Mouse (Mus musculus): ENCODE measurements around the gene BC049762.
A peak's percentile ranks its signal among the peaks of the same experiment; 100 is the strongest.

Gene BC049762

DNA sequence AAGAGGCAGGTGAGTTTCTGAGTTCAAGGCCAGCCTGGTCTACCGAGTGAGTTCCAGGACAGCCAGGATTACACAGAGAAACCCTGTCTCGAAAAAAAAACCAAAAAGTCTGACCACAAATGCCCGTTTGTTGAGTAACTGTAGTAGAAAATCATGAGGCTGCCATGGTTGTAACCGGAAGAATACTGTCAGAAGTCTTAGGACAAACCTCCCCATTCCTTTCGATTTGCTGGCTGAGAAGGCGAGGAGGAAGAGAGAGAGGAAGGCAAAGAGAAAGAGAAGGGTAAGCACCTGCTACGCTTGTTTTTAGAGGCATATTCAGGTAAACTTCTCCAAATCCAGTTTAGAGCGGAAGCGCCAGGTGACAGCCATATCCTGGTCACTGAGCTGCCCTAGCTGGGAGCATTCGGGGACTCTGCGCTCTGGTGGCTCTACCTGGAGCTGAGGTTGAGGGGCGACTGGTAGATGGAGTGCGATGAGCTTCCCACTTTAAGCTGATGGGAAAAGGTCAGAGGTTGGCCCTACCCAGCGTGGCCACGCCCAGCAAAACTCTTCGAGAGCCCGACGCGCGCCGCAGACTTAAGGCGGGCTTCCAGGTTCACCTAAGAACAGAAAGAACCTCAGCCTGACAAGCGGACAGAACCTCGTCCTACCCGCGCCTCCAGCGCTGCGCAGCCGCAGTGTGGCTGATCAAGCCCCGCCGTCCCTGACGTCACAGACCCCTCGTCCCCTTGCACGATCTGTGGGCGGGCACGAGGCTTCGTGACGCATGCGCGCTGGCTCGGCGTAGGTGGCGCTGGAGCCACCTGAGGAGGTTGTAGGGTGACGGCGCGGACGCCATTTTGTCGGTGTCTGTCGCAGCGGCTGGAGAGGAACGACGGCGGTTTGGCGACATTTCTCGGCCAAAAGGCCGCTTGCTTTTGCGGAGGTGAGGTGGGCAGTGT is at the start of gene BC049762:
Gene BC049762 (minus strand): TSS at position 705 of the 944 bp plus-strand sequence.
- peak; percentile 95 for DNase-seq (ENCODE audit: low read depth, low spot score)

- DNase-seq (ENCODE audit: low read depth, low spot score) = no peak
These were observed 49.0 kb upstream of the BC049762 start for GRCm38 (mm10) chr11:51311846-51312245.

DNA sequence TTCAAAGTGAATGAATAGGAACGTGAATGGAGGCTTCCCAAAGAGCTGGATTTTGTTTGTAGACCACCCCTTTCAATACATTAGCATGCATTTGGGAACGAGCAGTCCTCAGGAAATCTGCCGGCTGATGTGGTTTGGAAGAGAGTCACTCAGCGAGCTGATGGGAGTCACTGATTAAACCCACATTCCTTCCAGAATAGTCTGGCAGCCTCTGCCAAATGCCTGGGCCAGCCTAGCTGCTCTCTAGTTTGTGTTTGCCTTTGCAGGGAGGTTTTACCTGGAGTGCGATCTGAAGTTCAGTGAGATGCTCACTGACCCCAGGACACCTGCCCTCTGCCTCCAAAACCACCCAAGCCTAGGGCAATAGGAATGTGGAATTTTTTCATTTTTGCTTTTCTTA is 45.5 kb upstream of the BC049762 start:
- DNase-seq (ENCODE audit: low read depth, low spot score) = no peak

DNA sequence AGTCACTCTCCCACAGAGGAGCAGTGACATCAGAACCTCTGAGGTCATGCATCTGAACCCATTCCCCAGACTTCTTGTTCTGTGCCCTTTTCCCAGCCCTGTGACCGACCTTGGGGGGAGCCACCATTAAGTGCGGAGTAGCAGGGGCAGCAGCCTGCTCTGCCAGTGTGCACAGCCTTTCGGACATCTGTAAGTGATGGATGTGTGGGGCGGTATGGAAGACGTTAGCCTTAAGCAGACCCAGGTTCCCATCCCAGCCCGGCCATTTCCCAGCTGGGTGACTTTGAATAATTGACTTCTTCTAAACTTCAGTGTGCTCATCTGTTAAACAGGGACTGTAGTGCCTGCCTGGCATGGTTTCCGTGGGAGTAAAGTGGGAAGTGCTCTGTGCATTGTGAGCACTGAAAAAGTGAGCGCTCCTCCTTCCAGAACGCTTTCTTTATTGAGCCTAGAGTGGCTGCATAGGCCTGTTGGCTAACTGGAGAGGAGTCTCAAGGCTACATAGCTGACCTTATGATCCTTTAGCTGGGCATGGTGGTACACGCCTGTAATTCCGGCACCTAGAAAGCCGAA is 41.2 kb upstream of the BC049762 start:
- DNase-seq (ENCODE audit: low read depth, low spot score) = peak; percentile 18

GRCm38 (mm10) chr11:51302396-51302795 is 39.5 kb upstream of the BC049762 start:
- DNase-seq (ENCODE audit: low read depth, low spot score) = no peak

DNA sequence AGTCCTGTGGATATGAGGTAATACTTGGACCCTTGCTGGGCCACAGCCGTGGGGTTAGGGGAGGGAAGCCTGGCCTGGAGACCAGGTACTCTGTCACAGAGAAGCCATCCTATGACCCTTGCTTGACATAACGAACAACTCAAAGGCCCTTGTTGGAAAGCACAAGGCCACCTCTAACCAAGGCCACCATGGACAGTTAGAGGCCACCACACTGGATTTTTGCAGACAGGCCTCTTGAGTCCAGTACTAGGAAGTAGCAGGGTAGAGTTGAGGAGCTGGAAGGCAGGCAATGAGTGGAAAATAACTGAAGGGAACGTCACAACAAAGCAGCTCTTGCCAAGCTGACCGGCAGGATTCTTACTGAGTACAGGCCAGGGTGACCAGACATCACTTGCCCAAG is 35.8 kb upstream of the BC049762 start:
- DNase-seq (ENCODE audit: low read depth, low spot score) = no peak

GRCm38 (mm10) chr11:51295742-51296141 is 32.9 kb upstream of the BC049762 start:
- no peak for DNase-seq (ENCODE audit: low read depth, low spot score)

GRCm38 (mm10) chr11:51293956-51294530 is 31.2 kb upstream of the BC049762 start:
- peak; percentile 17 for DNase-seq (ENCODE audit: low read depth, low spot score)

DNA sequence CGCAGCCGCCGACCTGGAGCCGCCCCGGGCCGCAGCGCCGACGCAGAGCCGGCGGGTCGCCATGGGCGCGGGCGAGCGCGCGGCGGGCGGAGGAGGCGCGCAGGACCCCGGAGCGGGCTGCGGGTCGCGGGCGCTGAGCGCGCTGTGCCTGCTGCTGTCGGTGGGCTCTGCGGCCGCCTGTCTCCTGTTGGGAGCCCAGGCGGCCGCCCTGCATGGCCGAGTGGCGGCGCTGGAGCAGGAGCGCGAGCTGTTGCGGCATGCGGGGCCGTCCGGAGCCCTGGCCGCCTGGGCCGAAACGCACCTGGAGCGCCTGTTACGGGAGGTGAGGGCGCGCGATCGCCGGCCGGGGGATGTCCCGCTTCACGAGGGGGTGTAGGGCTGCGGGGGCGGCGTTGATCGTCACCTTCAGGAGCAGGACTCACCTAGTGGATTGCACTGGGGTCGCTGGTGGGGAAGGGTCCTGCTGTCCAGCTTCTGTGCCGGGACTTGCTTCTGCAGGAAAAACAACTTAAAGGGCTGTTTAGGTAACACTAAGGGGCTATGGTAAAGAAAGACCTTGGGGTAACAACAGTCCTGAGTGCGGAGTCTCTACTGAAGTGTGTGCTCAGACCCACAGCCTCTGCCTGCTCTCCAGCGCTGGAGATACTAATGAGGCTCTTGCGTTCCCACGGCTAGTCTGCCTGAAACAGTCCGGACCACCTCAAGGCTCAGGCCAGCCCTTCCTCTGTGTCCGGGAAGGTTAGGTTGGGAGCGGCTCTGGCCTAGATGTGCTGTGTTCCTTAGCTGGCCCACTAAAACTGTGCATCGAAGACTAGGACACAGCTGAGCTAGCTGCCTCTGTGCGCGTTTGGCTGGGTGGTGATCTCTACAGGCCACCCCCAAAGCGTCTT is 27.5 kb upstream of the BC049762 start:
- no peak for DNase-seq (ENCODE audit: low read depth, low spot score)

DNA sequence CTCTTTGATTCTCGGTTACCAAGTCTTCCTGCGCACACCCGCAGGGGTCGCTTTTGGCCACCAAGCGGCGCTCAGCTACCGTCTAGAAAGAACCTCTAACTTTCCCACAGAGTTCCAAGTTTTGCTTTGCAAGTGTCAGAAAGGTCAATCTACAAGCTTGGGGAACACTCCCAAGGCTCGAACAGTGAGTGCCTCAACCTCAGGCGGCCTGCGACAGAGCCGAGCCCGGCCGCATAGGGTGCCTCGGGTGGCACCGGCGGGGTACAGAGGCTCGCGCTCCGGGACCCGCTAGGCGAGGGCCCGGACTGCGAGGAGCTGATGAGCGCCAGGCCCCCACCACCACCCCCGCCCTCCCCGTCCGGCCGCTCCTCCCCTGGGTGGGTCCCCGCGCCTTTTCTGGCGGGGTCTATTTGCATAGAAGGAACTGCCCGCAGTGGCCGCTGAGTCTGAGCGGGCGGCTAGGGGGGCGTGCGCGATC is 26.8 kb upstream of the BC049762 start, which contains the start of gene Col23a1:
Gene Col23a1 (plus strand): TSS at position 357 of the 478 bp plus-strand sequence.
- DNase-seq (ENCODE audit: low read depth, low spot score) = no peak

DNA sequence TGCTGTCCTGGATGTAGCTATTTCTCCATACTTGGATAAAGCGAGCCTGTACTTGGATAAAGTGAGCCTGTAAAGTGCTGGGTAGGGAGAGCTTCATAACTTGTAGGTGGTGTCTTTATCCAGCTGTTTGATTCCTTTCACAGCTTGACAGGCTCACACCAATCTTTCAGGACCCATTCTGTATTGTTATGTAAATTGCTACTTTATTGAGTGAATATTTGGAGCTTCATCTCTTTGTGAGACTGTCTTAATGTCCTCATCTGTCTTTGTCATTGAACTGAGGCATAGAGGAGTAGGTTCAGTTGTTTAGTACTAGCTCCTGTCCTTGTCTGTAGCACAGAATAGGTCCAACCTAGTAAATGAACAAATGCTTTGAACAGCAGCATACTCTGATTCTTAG is 11.6 kb upstream of the BC049762 start:
- DNase-seq (ENCODE audit: low read depth, low spot score) = no peak

- no peak for DNase-seq (ENCODE audit: low read depth, low spot score)
These were observed 2.5 kb upstream of the BC049762 start for GRCm38 (mm10) chr11:51265326-51265725.

GRCm38 (mm10) chr11:51264352-51264751 is 1.5 kb upstream of the BC049762 start:
- no peak for DNase-seq (ENCODE audit: low read depth, low spot score)

- DNase-seq (ENCODE audit: low read depth, low spot score) = peak; percentile 18
These were observed 513 bp upstream of the BC049762 start for GRCm38 (mm10) chr11:51263286-51263831.

DNA sequence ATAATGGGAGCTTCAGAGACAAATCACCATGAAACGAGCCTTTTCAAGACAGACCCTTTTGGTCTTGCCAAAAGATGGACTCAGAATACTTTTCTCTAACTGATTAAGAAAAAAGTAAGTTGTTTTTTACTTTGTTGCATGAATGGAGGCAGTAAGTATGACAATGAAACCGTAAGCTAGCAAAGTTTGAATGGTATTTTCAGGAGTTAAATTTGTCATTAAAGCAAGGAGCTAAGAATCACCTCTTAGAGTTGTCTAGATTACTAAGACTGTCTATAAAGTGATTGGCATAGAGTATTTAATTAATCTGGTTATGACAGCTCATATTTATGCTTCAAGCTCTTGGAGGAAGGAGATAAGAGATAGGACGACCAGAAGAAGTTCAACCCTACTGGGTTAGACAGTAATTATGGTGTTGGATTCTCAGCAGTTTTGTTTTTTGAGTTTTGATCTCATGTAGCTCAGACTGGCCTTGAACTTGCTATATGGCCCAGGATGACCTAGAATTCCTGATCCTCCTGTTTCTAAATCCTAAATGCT is 1.1 kb downstream of the BC049762 start, which contains the start of gene Clk4:
Gene Clk4 (plus strand): TSS at position 51 of the 540 bp plus-strand sequence.
- DNase-seq (ENCODE audit: low read depth, low spot score) = no peak

DNA sequence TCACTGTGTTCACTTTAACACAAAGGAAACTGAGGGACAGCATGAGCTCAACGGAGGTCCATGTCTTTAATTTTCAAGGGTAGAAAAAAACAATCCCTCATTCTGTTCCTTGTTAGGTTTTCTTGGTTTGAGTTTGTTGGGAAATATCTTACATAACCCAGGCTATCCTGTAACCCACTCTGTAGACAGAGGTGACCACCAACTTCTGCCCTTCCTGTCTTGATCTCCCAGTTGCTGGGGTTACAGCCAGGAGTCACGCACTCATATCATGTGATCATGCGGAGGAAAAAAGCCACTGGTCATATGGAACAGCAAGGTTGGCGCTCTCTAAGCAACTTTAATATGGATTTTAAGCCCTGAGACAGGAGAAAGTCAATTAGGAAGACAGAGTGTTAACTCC is 5.8 kb downstream of the BC049762 start:
- no peak for DNase-seq (ENCODE audit: low read depth, low spot score)

DNA sequence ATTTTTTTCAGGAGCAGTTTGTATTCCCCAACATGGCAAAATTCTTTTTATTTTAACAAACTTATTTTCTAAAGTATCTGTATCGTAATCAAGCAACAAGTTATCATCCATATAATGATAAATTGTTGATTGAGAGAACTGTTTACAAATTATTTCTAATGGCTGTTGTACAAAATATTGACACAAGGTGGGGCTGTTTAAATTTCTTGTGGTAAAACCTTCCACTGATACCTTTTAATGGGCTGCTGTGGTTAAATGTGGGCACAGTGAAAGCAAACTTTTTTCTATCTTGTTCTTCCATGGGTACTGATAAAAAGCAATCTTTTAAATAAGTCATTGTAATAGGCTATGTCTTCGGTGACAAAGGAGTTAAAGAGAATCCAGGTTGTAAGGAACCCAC is 19.9 kb downstream of the BC049762 start:
- DNase-seq (ENCODE audit: low read depth, low spot score) = no peak

GRCm38 (mm10) chr11:51234626-51235025 is 28.2 kb downstream of the BC049762 start:
- DNase-seq (ENCODE audit: low read depth, low spot score) = no peak

DNA sequence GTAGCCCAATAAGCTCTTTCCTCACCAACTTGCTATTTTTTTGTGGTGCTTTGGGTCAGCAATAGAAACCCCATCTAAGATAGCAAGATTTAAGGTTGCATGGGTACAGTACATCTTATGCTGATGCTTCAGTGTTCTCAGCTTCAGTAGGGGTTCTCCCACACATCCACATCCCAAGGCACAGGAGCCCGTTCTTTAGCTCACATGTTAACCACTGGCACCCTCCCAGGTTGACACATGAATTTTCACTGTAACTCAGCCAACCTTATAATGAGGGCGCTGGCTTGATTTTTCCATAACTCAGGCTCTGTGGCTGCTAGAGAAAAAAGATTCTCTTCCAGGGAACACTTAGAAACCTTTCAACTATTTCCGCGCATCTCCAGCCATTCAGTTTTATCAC is 35.7 kb downstream of the BC049762 start:
- DNase-seq (ENCODE audit: low read depth, low spot score) = peak; percentile 60

- DNase-seq (ENCODE audit: low read depth, low spot score) = no peak
These were observed 42.5 kb downstream of the BC049762 start, which contains the start of gene Gm12569 for GRCm38 (mm10) chr11:51220308-51220707. Gene Gm12569 (plus strand): TSS chr11:51220473.

Data from telencephalon, adult 2 months (tissue).